Mouse (Mus musculus): ENCODE data around the gene Parva. TPM values are rescaled to one million over a fixed set of nuclear protein-coding genes. Genes with fewer than 3 reads are reported as not detected.

Gene Parva
- total and polyA plus RNA-seq, 2 experiments from 2014 or later = 23.2 to 23.3 TPM

DNA sequence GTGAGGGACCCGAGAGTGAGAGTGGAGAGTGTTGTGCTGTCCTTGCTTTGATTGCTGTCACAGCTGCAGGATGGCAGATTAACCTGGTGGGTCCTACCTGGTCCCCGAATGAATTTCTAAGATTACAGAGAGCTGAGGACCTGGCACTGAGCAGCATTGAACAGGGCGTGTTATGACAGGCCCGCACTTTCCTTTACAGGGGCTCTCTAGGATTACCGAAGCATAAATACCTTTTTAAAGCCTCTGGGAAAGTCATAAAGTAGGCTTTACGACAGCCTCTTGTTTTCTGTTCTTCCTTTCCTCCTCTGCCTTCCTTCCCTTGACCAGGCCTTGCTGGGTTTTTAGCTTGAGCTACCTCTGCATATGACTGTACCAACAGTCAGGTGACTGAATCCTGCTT is 76.1 kb downstream of the Parva start:
- ATAC-seq (ENCODE audit: low FRiP score) (no peak), DNase-seq (ENCODE audit: low spot score) (no peak)
- no peak for TF ChIP-seq CTCF (IDR thresholded peaks at IDR 0.05)
- H3K27ac ChIP-seq (ENCODE audit: low read depth, low read length) = no peak overlapping the region
- 75% methylated on average over 6 of the region's 6 CpGs for WGBS
- H3K27me3 ChIP-seq (ENCODE audit: insufficient read depth, low read length) = no peaks in the 10 kb centered on the region
- H3K4me3 ChIP-seq (ENCODE audit: low read depth, low read length) = no peak overlapping the region
- H3K9me3 ChIP-seq (ENCODE audit: low read length) = no peaks in the 10 kb centered on the region
- H3K4me2 ChIP-seq (ENCODE audit: low read depth, low read length, poor library complexity, severe bottlenecking) = no peak overlapping the region
- H3K9ac ChIP-seq (replicated peaks; ENCODE audit: low read length, poor library complexity, severe bottlenecking) = no peak overlapping the region
- no peaks in the 10 kb centered on the region for H3K36me3 ChIP-seq (ENCODE audit: insufficient read depth, low read length)
- 0 out of 2 replicates have a peak, but pooled peaks cover 4% of the 10 kb centered on the region for H3K4me1 ChIP-seq (ENCODE audit: insufficient read depth, low read length)

- Histone ChIP-seq H3K4me2 (ENCODE audit: low read depth, low read length, poor library complexity, severe bottlenecking) (no peak overlapping the region), H3K36me3 (ENCODE audit: insufficient read depth, low read length) (no peaks in the 10 kb centered on the region), H3K4me1 (ENCODE audit: insufficient read depth, low read length) (0 out of 2 replicates have a peak, but pooled peaks cover 4% of the 10 kb centered on the region), H3K4me3 (ENCODE audit: low read depth, low read length) (no peak overlapping the region), H3K27ac (ENCODE audit: low read depth, low read length) (no peak overlapping the region), H3K27me3 (ENCODE audit: insufficient read depth, low read length) (no peaks in the 10 kb centered on the region), H3K9ac (replicated peaks; ENCODE audit: low read length, poor library complexity, severe bottlenecking) (no peak overlapping the region), H3K9me3 (ENCODE audit: low read length) (no peaks in the 10 kb centered on the region)
- TF ChIP-seq CTCF (IDR thresholded peaks at IDR 0.05) = no peak
- 87% methylated on average over 3 of the region's 3 CpGs for WGBS
- DNase-seq (ENCODE audit: low spot score) (no peak), ATAC-seq (ENCODE audit: low FRiP score) (no peak)
These were observed 76.6 kb downstream of the Parva start for GRCm38 (mm10) chr7:112503917-112504316.

- DNase-seq (ENCODE audit: low spot score) (no peak), ATAC-seq (ENCODE audit: low FRiP score) (no peak)
- Histone ChIP-seq H3K9ac (replicated peaks; ENCODE audit: low read length, poor library complexity, severe bottlenecking) (no peak overlapping the region), H3K9me3 (ENCODE audit: low read length) (no peaks in the 10 kb centered on the region), H3K4me2 (ENCODE audit: low read depth, low read length, poor library complexity, severe bottlenecking) (no peak overlapping the region), H3K36me3 (ENCODE audit: insufficient read depth, low read length) (no peaks in the 10 kb centered on the region), H3K27me3 (ENCODE audit: insufficient read depth, low read length) (no peaks in the 10 kb centered on the region), H3K4me3 (ENCODE audit: low read depth, low read length) (no peak overlapping the region), H3K27ac (ENCODE audit: low read depth, low read length) (no peak overlapping the region), H3K4me1 (ENCODE audit: insufficient read depth, low read length) (peaks cover 7% of the 10 kb centered on the region; the same call in 1 of the 2 replicates)
- TF ChIP-seq CTCF (IDR thresholded peaks at IDR 0.05) = no peak
- 83% methylated on average over 8 of the region's 8 CpGs for WGBS
These were observed 81.8 kb downstream of the Parva start for GRCm38 (mm10) chr7:112509107-112509506.

DNA sequence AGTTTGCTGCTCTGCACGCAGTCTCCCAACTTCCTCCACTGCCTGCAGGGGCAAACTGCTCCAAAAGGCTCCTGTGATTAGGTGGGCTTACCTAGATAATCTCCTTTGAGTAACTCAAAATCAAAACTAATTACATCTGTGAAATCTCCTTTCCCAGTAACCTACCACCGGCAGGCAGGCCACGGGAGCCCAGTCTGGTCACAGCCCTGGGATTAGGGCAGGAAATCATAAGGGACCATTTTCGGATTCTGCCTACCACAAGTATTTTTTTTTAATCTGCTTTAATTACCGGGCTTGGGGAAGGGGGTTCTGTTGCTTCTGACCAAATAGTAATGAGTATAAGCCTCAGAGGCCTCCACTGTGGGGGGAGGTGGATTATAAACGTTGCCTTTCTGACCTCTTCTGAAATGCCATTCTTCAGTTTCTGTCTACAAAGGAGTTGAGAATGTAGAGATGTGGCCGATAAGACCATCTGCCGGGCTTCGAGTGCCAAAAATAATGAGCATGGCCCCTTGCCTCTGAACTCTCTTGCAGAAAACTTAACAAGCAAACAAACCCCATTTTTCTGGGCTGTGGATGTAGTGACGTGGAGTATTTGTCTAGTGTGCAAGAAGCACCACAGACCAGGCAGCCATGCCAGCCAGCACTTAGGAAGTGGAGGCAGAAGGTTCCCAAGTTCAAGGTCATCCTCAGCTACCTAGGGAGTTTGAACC is 83.2 kb downstream of the Parva start:
- Histone ChIP-seq H3K9ac (replicated peaks; ENCODE audit: low read length, poor library complexity, severe bottlenecking) (no peak overlapping the region), H3K4me1 (ENCODE audit: insufficient read depth, low read length) (peaks cover 7% of the 10 kb centered on the region; the same call in 1 of the 2 replicates), H3K27me3 (ENCODE audit: insufficient read depth, low read length) (no peaks in the 10 kb centered on the region), H3K9me3 (ENCODE audit: low read length) (no peaks in the 10 kb centered on the region), H3K27ac (ENCODE audit: low read depth, low read length) (no peak overlapping the region), H3K4me2 (ENCODE audit: low read depth, low read length, poor library complexity, severe bottlenecking) (no peak overlapping the region), H3K4me3 (ENCODE audit: low read depth, low read length) (no peak overlapping the region), H3K36me3 (ENCODE audit: insufficient read depth, low read length) (no peaks in the 10 kb centered on the region)
- TF ChIP-seq CTCF (IDR thresholded peaks at IDR 0.05) = no peak
- ATAC-seq (ENCODE audit: low FRiP score) (no peak), DNase-seq (ENCODE audit: low spot score) (no peak)
- WGBS = 32% methylated on average over 10 of the region's 10 CpGs

GRCm38 (mm10) chr7:112511309-112511708 is 84.0 kb downstream of the Parva start:
- Histone ChIP-seq H3K9me3 (ENCODE audit: low read length) (no peaks in the 10 kb centered on the region), H3K36me3 (ENCODE audit: insufficient read depth, low read length) (no peaks in the 10 kb centered on the region), H3K4me2 (ENCODE audit: low read depth, low read length, poor library complexity, severe bottlenecking) (no peak overlapping the region), H3K27me3 (ENCODE audit: insufficient read depth, low read length) (no peaks in the 10 kb centered on the region), H3K4me3 (ENCODE audit: low read depth, low read length) (no peak overlapping the region), H3K9ac (replicated peaks; ENCODE audit: low read length, poor library complexity, severe bottlenecking) (no peak overlapping the region), H3K4me1 (ENCODE audit: insufficient read depth, low read length) (peaks cover 7% of the 10 kb centered on the region; the same call in 1 of the 2 replicates), H3K27ac (ENCODE audit: low read depth, low read length) (no peak overlapping the region)
- WGBS = 54% methylated on average over 8 of the region's 8 CpGs
- ATAC-seq (ENCODE audit: low FRiP score) (no peak), DNase-seq (ENCODE audit: low spot score) (no peak)
- TF ChIP-seq CTCF (IDR thresholded peaks at IDR 0.05) = no peak

DNA sequence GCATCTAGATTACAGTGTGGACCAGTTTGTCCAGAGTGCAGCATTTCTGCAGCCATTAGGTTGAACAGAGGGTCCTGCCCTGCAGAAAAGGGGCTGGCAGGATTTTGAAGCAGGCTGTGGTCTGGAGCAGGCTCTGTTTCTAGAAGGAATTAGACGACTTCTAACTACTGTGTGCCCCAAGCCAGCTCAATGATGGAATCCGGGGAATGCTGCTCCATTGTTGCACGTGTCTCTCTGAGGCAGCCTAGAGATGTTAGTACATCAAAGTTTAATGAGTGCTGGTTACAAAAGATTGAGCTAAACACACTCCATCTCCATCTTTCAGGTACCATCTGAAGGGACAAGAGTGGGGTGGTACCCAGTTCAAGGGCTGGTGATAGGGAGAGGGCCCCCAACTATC is 85.0 kb downstream of the Parva start:
- DNase-seq (ENCODE audit: low spot score) (no peak), ATAC-seq (ENCODE audit: low FRiP score) (no peak)
- Histone ChIP-seq H3K36me3 (ENCODE audit: insufficient read depth, low read length) (no peaks in the 10 kb centered on the region), H3K4me2 (ENCODE audit: low read depth, low read length, poor library complexity, severe bottlenecking) (no peak overlapping the region), H3K4me3 (ENCODE audit: low read depth, low read length) (no peak overlapping the region), H3K4me1 (ENCODE audit: insufficient read depth, low read length) (peaks cover 7% of the 10 kb centered on the region; the same call in 1 of the 2 replicates), H3K27ac (ENCODE audit: low read depth, low read length) (no peak overlapping the region), H3K27me3 (ENCODE audit: insufficient read depth, low read length) (no peaks in the 10 kb centered on the region), H3K9ac (replicated peaks; ENCODE audit: low read length, poor library complexity, severe bottlenecking) (no peak overlapping the region), H3K9me3 (ENCODE audit: low read length) (no peaks in the 10 kb centered on the region)
- no peak for TF ChIP-seq CTCF (IDR thresholded peaks at IDR 0.05)
- WGBS = 38% methylated on average over 3 of the region's 3 CpGs
